Mouse (Mus musculus) bone marrow macrophage, adult 2 months (primary cell): ENCODE results near the gene Rsrc2.

ENCODE experiments used
- CTCF ChIP-seq: IDR thresholded peaks from 2 replicates; pipeline ENCODE4 v1.5.1; 2012; ENCODE audit warnings: low read depth, mild to moderate bottlenecking, low read length, moderate library complexity
- POLR2A ChIP-seq: IDR thresholded peaks from 2 replicates; pipeline ENCODE4 v1.6.1; 2012; ENCODE audit warnings: mild to moderate bottlenecking, low read depth, low read length, borderline replicate concordance

- no peak for TF ChIP-seq POLR2A
- no peak for TF ChIP-seq CTCF
These were observed 712 bp downstream of the Rsrc2 start for GRCm38 (mm10) chr5:123748339-123749064.
